Mouse (Mus musculus): ENCODE measurements around the gene Arhgef33. TPM values are rescaled to one million over a fixed set of nuclear protein-coding genes. Genes with fewer than 3 reads are reported as not detected.

The Arhgef33 gene
- polyA plus RNA-seq, 1 experiment from 2014 or later, result 1.5 TPM

- ATAC-seq (ENCODE audit: low FRiP score), result peak; percentile 98
- WGBS, result under 1% methylated on average over 34 of the region's 35 CpGs
- Histone ChIP-seq H3K27me3 (ENCODE audit: control insufficient read depth, insufficient read depth, low read length) (no peaks in the 10 kb centered on the region), H3K4me3 (replicated peaks; ENCODE audit: low read length) (peak within 1 kb of the TSS; percentile 90), H3K4me1 (replicated peaks; ENCODE audit: control insufficient read depth, insufficient read depth, low read length) (peaks cover 13% of the 10 kb centered on the region; the same call in 1 of the 2 replicates), H3K4me2 (replicated peaks) (peak within 1 kb of the TSS; percentile 60), H3K27ac (peak within 1 kb of the TSS; percentile 92), H3K36me3 (replicated peaks; ENCODE audit: control insufficient read depth, insufficient read depth) (no peaks in the 10 kb centered on the region), H3K9ac (peak within 1 kb of the TSS; percentile 95), H3K9me3 (ENCODE audit: control insufficient read depth, low read length) (no peaks in the 10 kb centered on the region)
- DNase-seq (ENCODE audit: low spot score), result peak; percentile 94
These were observed 17.0 kb upstream of the Arhgef33 start, which contains the start of the genes Morn2 and Dhx57 for GRCm38 (mm10) chr17:80290074-80290657. Gene Morn2 (plus strand): TSS chr17:80290203. Gene Dhx57 (minus strand): TSS chr17:80290476.

- H3K36me3 ChIP-seq (replicated peaks; ENCODE audit: control insufficient read depth, insufficient read depth), result no peaks in the 10 kb centered on the region
- H3K27ac ChIP-seq, result no peak overlapping the region
- peaks cover 13% of the 10 kb centered on the region; the same call in 1 of the 2 replicates for H3K4me1 ChIP-seq (replicated peaks; ENCODE audit: control insufficient read depth, insufficient read depth, low read length)
- peak; percentile 80 for DNase-seq (ENCODE audit: low spot score)
- WGBS, result 27% methylated on average over 2 of the region's 2 CpGs
- H3K4me2 ChIP-seq (replicated peaks), result peak overlapping the region; percentile 30; the same call in 1 of the 2 replicates
- H3K4me3 ChIP-seq (replicated peaks; ENCODE audit: low read length), result no peak overlapping the region
- ATAC-seq (ENCODE audit: low FRiP score), result 0 out of 2 replicates have a peak, but pooled peaks have one; percentile 12
- no peak overlapping the region for H3K9ac ChIP-seq
- no peaks in the 10 kb centered on the region for H3K9me3 ChIP-seq (ENCODE audit: control insufficient read depth, low read length)
- H3K27me3 ChIP-seq (ENCODE audit: control insufficient read depth, insufficient read depth, low read length), result no peaks in the 10 kb centered on the region
These were observed 16.1 kb upstream of the Arhgef33 start for GRCm38 (mm10) chr17:80291148-80291547.

- Histone ChIP-seq H3K27me3 (ENCODE audit: control insufficient read depth, insufficient read depth, low read length) (no peaks in the 10 kb centered on the region), H3K4me3 (replicated peaks; ENCODE audit: low read length) (no peak overlapping the region), H3K9me3 (ENCODE audit: control insufficient read depth, low read length) (no peaks in the 10 kb centered on the region), H3K9ac (no peak overlapping the region), H3K4me2 (replicated peaks) (no peak overlapping the region), H3K27ac (no peak overlapping the region), H3K4me1 (replicated peaks; ENCODE audit: control insufficient read depth, insufficient read depth, low read length) (no peaks in the 10 kb centered on the region), H3K36me3 (replicated peaks; ENCODE audit: control insufficient read depth, insufficient read depth) (no peaks in the 10 kb centered on the region; the same call in 1 of the 2 replicates)
- 91% methylated on average over 5 of the region's 5 CpGs for WGBS
- DNase-seq (ENCODE audit: low spot score) (no peak), ATAC-seq (ENCODE audit: low FRiP score) (no peak)
These were observed 11.9 kb upstream of the Arhgef33 start for GRCm38 (mm10) chr17:80295258-80295657.

- Histone ChIP-seq H3K36me3 (replicated peaks; ENCODE audit: control insufficient read depth, insufficient read depth) (no peaks in the 10 kb centered on the region; the same call in 1 of the 2 replicates), H3K27me3 (ENCODE audit: control insufficient read depth, insufficient read depth, low read length) (no peaks in the 10 kb centered on the region), H3K9me3 (ENCODE audit: control insufficient read depth, low read length) (no peaks in the 10 kb centered on the region), H3K27ac (no peak overlapping the region), H3K4me2 (replicated peaks) (no peak overlapping the region), H3K4me1 (replicated peaks; ENCODE audit: control insufficient read depth, insufficient read depth, low read length) (no peaks in the 10 kb centered on the region), H3K4me3 (replicated peaks; ENCODE audit: low read length) (no peak overlapping the region), H3K9ac (no peak overlapping the region)
- no peak for ATAC-seq (ENCODE audit: low FRiP score)
- no peak for DNase-seq (ENCODE audit: low spot score)
- 93% methylated on average over 5 of the region's 5 CpGs for WGBS
These were observed 8.4 kb upstream of the Arhgef33 start for GRCm38 (mm10) chr17:80298844-80299243.

- DNase-seq (ENCODE audit: low spot score) (no peak), ATAC-seq (ENCODE audit: low FRiP score) (no peak)
- Histone ChIP-seq H3K4me1 (replicated peaks; ENCODE audit: control insufficient read depth, insufficient read depth, low read length) (no peaks in the 10 kb centered on the region), H3K27ac (no peak overlapping the region), H3K9ac (no peak overlapping the region), H3K27me3 (ENCODE audit: control insufficient read depth, insufficient read depth, low read length) (no peaks in the 10 kb centered on the region), H3K4me2 (replicated peaks) (no peak overlapping the region), H3K9me3 (ENCODE audit: control insufficient read depth, low read length) (no peaks in the 10 kb centered on the region), H3K4me3 (replicated peaks; ENCODE audit: low read length) (no peak overlapping the region), H3K36me3 (replicated peaks; ENCODE audit: control insufficient read depth, insufficient read depth) (no peaks in the 10 kb centered on the region)
- WGBS, result 54% methylated on average over 9 of the region's 9 CpGs
These were observed 4.6 kb downstream of the Arhgef33 start for GRCm38 (mm10) chr17:80311761-80312160.

- Histone ChIP-seq H3K9ac (no peak overlapping the region), H3K4me2 (replicated peaks) (no peak overlapping the region), H3K4me1 (replicated peaks; ENCODE audit: control insufficient read depth, insufficient read depth, low read length) (no peaks in the 10 kb centered on the region), H3K27ac (no peak overlapping the region), H3K27me3 (ENCODE audit: control insufficient read depth, insufficient read depth, low read length) (no peaks in the 10 kb centered on the region), H3K4me3 (replicated peaks; ENCODE audit: low read length) (no peak overlapping the region), H3K36me3 (replicated peaks; ENCODE audit: control insufficient read depth, insufficient read depth) (no peaks in the 10 kb centered on the region), H3K9me3 (ENCODE audit: control insufficient read depth, low read length) (no peaks in the 10 kb centered on the region)
- ATAC-seq (ENCODE audit: low FRiP score), result no peak
- 84% methylated on average over 4 of the region's 4 CpGs for WGBS
- DNase-seq (ENCODE audit: low spot score), result no peak
These were observed 5.2 kb downstream of the Arhgef33 start for GRCm38 (mm10) chr17:80312405-80312804.

- Histone ChIP-seq H3K4me3 (replicated peaks; ENCODE audit: low read length) (no peak overlapping the region), H3K27me3 (ENCODE audit: control insufficient read depth, insufficient read depth, low read length) (no peaks in the 10 kb centered on the region), H3K4me2 (replicated peaks) (no peak overlapping the region), H3K27ac (no peak overlapping the region), H3K4me1 (replicated peaks; ENCODE audit: control insufficient read depth, insufficient read depth, low read length) (no peaks in the 10 kb centered on the region), H3K9me3 (ENCODE audit: control insufficient read depth, low read length) (no peaks in the 10 kb centered on the region), H3K9ac (no peak overlapping the region), H3K36me3 (replicated peaks; ENCODE audit: control insufficient read depth, insufficient read depth) (no peaks in the 10 kb centered on the region)
- ATAC-seq (ENCODE audit: low FRiP score), result no peak
- WGBS, result 92% methylated on average over 6 of the region's 6 CpGs
- no peak for DNase-seq (ENCODE audit: low spot score)
These were observed 15.0 kb downstream of the Arhgef33 start for GRCm38 (mm10) chr17:80322228-80322627.

- no peaks in the 10 kb centered on the region for H3K36me3 ChIP-seq (replicated peaks; ENCODE audit: control insufficient read depth, insufficient read depth)
- no peaks in the 10 kb centered on the region for H3K4me1 ChIP-seq (replicated peaks; ENCODE audit: control insufficient read depth, insufficient read depth, low read length)
- DNase-seq (ENCODE audit: low spot score), result no peak
- WGBS, result 82% methylated on average over 4 of the region's 4 CpGs
- H3K27me3 ChIP-seq (ENCODE audit: control insufficient read depth, insufficient read depth, low read length), result no peaks in the 10 kb centered on the region
- H3K4me3 ChIP-seq (replicated peaks; ENCODE audit: low read length), result no peak overlapping the region
- H3K9me3 ChIP-seq (ENCODE audit: control insufficient read depth, low read length), result no peaks in the 10 kb centered on the region
- no peak for ATAC-seq (ENCODE audit: low FRiP score)
- H3K9ac ChIP-seq, result no peak overlapping the region
- H3K27ac ChIP-seq, result no peak overlapping the region
- no peak overlapping the region for H3K4me2 ChIP-seq (replicated peaks)
These were observed 15.8 kb downstream of the Arhgef33 start for GRCm38 (mm10) chr17:80323015-80323414.

- WGBS, result 82% methylated on average over 8 of the region's 8 CpGs
- no peak overlapping the region for H3K27ac ChIP-seq
- no peaks in the 10 kb centered on the region for H3K9me3 ChIP-seq (ENCODE audit: control insufficient read depth, low read length)
- DNase-seq (ENCODE audit: low spot score), result no peak
- no peaks in the 10 kb centered on the region for H3K27me3 ChIP-seq (ENCODE audit: control insufficient read depth, insufficient read depth, low read length)
- no peak overlapping the region for H3K9ac ChIP-seq
- no peak overlapping the region for H3K4me2 ChIP-seq (replicated peaks)
- no peak for ATAC-seq (ENCODE audit: low FRiP score)
- no peaks in the 10 kb centered on the region for H3K4me1 ChIP-seq (replicated peaks; ENCODE audit: control insufficient read depth, insufficient read depth, low read length)
- no peaks in the 10 kb centered on the region for H3K36me3 ChIP-seq (replicated peaks; ENCODE audit: control insufficient read depth, insufficient read depth)
- H3K4me3 ChIP-seq (replicated peaks; ENCODE audit: low read length), result no peak overlapping the region
These were observed 16.5 kb downstream of the Arhgef33 start for GRCm38 (mm10) chr17:80323658-80324057.

All from hindbrain, embryonic 14.5 days (tissue).